Mouse (Mus musculus): ENCODE measurements around the gene Sephs1.

The Sephs1 gene

DNA sequence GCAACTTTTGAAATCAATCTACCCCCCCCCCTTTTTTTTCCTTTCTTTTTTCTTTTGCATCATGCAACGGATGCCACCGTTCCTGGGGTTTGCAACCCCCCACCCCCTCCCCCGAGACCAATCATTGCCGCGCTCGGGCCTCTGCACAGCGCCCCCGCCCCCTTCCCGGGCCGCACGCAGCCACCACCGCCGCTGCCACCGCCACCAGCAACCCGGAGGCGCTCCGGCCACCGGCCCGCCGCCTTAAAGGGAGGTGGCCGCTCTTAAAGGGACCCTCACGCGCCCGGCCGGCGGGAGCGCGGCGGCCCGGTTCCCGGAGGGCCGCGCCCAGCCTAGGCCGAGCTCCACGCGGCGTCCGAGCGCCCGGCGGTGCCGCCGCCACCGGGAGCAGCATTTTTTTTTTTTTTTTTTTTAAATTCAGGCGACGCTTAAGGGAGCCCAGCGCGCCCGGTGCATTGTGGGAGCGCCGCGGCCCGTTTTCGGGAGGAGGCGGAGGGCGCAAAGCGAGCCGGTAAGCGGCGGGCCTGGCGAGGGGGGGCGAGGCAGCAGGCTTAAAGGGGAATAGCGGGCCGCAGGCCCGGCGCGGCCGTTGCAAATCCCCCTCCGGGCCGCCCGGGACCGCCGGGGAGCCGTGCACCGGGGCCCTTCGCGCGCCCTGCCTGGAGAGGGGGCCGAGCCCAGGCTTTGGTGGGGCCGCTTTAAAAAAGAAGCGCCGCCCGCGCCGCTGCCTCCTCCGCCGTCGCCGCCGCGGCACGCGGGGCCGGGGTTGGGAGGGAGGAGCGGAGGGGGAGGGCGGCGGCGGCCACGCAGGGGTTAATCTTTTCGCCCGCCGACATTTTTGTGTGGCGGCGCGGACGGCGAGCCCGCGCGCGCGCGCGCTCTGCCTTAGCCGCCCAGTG is at the start of gene Sephs1:
Gene Sephs1, plus strand, starts transcription at position 215 of the 899 bp plus-strand sequence.
- DNase-seq (ENCODE audit: inconsistent age in 2 of 2, low spot score in 1 of 2) = peak; percentile 90 to 95

- no peak for DNase-seq (ENCODE audit: inconsistent age in 2 of 2, low spot score in 1 of 2)
These were observed 49.2 kb upstream of the Sephs1 start for GRCm38 (mm10) chr2:4832166-4832565.

- no peak for DNase-seq (ENCODE audit: inconsistent age in 2 of 2, low spot score in 1 of 2)
These were observed 31.9 kb upstream of the Sephs1 start for GRCm38 (mm10) chr2:4849449-4849848.

GRCm38 (mm10) chr2:4857186-4857585 is 24.2 kb upstream of the Sephs1 start:
- no peak for DNase-seq (ENCODE audit: inconsistent age in 2 of 2, low spot score in 1 of 2)

DNA sequence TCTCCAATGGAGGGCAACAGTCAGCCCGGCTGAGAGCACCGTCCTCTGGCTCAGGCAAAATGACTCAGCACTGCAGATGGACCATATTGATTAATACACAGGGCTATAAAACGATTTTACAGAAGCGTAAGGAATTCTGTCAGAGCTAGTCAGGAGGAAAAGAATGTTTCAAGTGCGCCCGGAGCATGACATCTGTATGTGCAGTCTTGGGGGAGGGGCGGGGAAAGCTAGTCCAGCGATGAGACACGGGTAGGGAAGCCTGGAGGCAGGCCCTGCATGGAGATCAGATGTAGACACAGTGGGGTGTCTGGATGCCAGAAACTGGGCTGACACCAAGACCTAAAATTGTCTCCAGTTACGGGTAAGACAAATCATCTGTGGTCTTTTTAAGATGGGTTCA is 23.2 kb upstream of the Sephs1 start:
- no peak for DNase-seq (ENCODE audit: inconsistent age in 2 of 2, low spot score in 1 of 2)

DNA sequence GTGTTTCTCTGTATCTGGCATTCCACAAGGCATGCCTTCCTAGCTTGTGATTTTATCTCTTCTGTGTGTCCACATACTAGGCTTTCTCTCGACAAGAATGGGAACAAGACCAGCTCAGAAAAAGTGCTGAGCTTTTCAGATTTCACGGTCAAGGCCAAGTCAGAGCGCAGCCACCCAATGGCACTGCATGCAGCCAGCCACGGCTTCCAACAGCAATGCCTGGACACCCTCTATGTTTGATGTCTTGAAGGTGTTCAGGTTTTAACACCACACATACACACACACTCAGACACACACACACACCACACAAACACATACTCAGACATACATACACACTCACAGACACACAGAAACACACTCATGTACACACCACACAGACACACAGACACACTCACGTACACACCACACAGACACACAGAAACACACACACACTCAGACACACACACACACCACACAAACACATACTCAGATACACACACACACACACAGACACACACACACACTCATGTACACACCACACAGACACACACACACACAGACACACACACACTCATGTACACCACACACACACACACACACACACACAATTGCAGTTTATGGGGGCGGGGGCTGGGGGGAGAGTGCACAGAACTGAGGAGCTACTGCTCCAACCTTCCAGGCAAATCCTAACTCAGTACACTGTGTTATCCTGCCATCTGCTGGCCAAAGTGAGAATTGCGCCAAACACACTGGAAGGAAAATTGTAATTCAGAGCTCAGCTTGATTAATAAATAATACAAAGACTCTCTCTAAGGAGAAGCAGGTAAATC is 17.2 kb upstream of the Sephs1 start:
- DNase-seq (ENCODE audit: inconsistent age in 2 of 2, low spot score in 1 of 2) = peak; percentile 77 to 94

DNA sequence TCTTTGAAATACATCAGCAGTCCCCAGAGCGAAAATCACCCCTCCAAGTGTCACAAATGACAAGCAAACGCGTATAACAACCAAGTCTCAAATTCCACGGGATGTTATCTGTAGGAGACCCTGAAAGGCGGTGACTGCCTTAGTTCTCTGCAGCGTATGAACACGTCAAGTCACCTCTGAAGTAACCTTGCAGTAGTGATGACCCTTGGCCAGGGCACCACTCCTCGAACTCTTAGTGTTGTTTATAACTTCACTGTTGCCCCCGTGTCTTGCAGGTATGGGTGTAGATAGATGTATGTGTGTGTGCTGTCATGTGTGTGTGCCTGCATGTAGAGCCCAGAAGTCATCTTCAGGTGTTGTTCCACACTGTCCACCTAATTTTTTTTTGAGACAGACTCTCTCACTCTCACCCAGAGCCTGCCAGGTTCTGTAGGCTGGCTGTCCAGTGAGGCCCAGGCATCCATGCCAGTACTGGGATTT is 16.5 kb upstream of the Sephs1 start:
- DNase-seq (ENCODE audit: inconsistent age in 2 of 2, low spot score in 1 of 2) = no peak

DNA sequence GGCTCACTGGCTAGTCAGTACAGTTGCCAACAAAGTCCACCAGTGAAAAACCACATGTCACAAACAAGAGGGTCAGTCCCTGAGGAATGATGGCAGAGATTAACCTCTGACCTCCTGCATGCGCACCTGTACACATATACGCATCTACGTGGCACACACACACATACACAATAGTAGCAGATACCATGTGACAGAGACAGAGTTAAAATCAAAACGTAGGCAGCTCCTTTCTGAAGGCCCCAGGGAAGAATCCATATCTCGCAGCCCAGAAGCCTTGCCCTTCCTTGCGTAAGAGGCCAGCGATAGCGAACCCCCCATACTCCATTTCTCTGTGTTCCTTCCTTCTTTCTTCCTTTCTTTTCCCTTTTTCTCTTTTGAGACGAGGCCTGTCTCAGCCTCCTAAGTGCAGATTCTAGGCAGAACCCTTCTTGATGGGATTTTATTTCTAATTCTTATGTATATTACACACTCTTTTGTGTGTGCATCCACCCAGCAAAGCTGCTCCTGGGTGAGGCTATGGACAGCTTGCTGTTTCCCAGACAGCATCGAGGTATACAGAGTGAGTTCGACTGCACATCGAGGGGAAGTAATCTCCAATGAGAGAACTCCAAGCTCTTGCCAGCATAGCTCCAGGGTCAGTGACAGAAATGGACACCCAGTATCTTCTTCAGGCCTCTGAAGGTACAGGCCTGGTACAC is 13.2 kb upstream of the Sephs1 start:
- DNase-seq (ENCODE audit: inconsistent age in 2 of 2, low spot score in 1 of 2) = peak in 1 of 2 experiments; percentile 14

GRCm38 (mm10) chr2:4872740-4873139 is 8.6 kb upstream of the Sephs1 start:
- DNase-seq (ENCODE audit: inconsistent age in 2 of 2, low spot score in 1 of 2) = no peak

- DNase-seq (ENCODE audit: inconsistent age in 2 of 2, low spot score in 1 of 2) = peak; percentile 85 to 95
These were observed 8.0 kb upstream of the Sephs1 start for GRCm38 (mm10) chr2:4873331-4873730.

DNA sequence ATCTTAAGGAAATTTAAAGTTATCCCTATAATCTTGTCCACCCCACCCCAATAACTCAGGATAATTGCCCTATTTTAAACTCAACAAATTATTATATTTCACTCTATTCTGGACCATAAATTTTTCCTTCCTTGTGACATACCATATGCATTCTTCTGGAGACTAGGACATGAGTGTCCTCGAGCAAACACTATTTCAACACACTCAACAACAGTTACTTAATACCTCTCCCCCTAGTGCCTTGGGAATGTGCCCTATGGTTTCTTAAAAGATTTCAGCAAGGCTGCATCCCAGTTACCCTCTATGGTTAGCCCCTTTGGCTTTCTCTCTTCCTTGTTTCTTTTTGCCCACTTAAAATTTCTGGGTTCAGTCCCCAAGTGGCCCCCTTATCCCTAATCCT is 6.3 kb upstream of the Sephs1 start:
- no peak for DNase-seq (ENCODE audit: inconsistent age in 2 of 2, low spot score in 1 of 2)

- peak in 1 of 2 experiments; percentile 66 for DNase-seq (ENCODE audit: inconsistent age in 2 of 2, low spot score in 1 of 2)
These were observed 5.2 kb upstream of the Sephs1 start for GRCm38 (mm10) chr2:4876131-4876530.

- peak; percentile 61 to 87 for DNase-seq (ENCODE audit: inconsistent age in 2 of 2, low spot score in 1 of 2)
These were observed 521 bp upstream of the Sephs1 start for GRCm38 (mm10) chr2:4880737-4881349.

DNA sequence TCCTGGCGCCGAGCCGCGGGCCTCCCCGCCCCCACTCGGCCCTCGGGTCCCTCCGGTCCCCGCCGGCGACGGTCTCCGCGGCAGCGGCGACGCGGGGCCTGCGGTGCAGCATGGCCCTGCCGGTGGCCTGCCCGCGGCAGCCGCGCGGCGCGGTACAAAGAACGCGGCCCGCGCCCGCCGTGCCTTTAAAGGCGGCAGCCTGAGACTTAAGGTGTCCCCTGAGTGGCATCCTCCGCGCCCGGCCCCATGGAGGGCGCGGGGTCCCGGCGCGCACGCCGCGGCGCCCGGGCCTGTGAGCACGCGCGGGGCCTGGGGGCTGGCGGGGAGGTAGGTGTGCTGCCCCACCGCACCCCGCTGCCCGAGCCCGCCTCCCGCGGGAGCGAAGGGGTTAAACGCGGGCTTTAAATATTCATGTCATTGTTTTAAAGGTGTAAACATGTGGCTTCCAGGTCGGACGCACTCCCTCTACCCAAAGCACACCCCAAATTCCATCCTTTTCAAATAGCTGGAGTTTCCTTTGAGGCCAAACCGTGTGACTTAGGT is 956 bp downstream of the Sephs1 start:
- DNase-seq (ENCODE audit: inconsistent age in 2 of 2, low spot score in 1 of 2) = peak in 1 of 2 experiments; percentile 95

- DNase-seq (ENCODE audit: inconsistent age in 2 of 2, low spot score in 1 of 2) = no peak
These were observed 1.8 kb downstream of the Sephs1 start for GRCm38 (mm10) chr2:4883009-4883704.

DNA sequence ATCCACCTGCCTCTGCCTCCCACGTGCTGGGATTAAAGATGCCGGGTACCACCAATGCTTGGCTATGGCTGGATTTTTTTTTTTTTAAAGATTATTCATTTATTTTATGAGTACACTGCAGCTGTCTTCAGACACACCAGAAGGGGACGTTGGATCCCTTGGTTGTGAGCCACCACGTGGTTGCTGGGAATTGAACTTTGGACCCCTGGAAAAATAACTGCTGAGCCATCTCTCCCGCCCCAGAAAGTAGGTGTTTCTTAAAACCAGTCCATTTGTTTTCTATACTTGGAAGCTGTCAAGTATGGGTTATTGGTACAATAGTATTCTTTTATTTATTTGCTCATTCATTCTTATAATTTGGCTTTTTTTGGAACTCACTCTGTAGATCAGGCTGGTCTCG is 5.5 kb downstream of the Sephs1 start:
- DNase-seq (ENCODE audit: inconsistent age in 2 of 2, low spot score in 1 of 2) = no peak

DNA sequence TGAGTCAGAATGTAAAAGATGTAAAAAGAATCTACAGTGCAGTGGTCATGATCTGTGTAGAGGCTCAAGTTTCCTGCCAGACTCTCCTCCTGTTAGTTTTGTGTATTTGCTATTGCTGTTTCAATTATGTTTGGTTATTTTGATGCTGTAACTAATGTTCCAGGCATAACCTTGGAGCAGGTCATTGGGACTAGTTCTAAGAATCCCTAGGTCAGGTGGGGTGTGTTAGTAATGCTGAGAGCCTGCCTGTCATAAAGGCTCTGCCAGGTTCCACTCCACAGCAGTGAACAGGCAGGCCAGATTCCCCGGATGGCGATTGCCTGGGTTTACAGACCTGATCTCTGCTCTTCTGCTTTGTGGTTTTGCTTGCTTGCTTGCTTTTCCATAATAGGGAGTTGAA is 14.2 kb downstream of the Sephs1 start:
- no peak for DNase-seq (ENCODE audit: inconsistent age in 2 of 2, low spot score in 1 of 2)

- DNase-seq (ENCODE audit: inconsistent age in 2 of 2, low spot score in 1 of 2) = no peak
These were observed 15.6 kb downstream of the Sephs1 start for GRCm38 (mm10) chr2:4896970-4897369.

DNA sequence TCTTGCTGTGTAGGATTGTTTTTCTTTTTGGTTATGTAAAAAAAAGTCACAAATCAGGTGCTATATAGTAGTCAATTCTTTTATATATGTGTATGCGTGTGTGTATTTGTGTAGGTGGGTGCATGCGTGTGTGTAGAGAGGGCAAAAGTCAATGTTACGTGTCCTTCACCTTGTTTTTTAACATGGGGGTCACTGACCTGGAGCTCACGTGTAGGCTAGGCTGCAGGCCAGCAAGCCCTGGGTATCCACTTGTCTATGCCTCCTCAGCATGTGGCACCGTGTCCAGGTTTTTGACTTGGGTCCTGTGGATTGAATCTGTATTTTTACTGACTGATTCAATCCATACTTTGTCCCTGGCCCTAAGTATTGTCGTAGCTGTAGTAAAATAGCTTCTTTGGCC is 19.3 kb downstream of the Sephs1 start:
- DNase-seq (ENCODE audit: inconsistent age in 2 of 2, low spot score in 1 of 2) = no peak

GRCm38 (mm10) chr2:4902346-4902745 is 21.0 kb downstream of the Sephs1 start:
- no peak for DNase-seq (ENCODE audit: inconsistent age in 2 of 2, low spot score in 1 of 2)
